Comparison of ENCODE assay signal across 8 mouse cellular contexts in genomic region chr1:6135066-6135465, GRCm38 (mm10).
DNase-seq lines count a peak whose midpoint lies in the region; ATAC-seq and TF ChIP-seq lines count a peak whose summit lies in the region.
"Had no signal": no experiment of that assay in that cellular context is flagged by ENCODE, and none has a peak within 500 bp of the region (broad histone marks: within the 10 kb centered on the region; RNA-seq: fewer than 3 reads in every experiment).

No protein-coding gene starts in this region.

- no peak for TF ChIP-seq POLR2A in MEL (IDR thresholded peaks at IDR 0.05; ENCODE audit: control insufficient read depth in 1 of 2, insufficient read depth in 1 of 2, low read depth in 1 of 2, low read length in 2 of 2, poor library complexity in 1 of 2)

- ATAC-seq in kidney, postnatal 0 days (replicated peaks; ENCODE audit: low FRiP score, low read depth) = no peak; the same call in 1 of the 2 replicates

- TF ChIP-seq RAD21 in MEL (IDR thresholded peaks at IDR 0.05; ENCODE audit: low read depth, low read length) = peak; percentile 59

- H3K4me1 ChIP-seq in kidney, postnatal 0 days (replicated peaks; ENCODE audit: insufficient read depth, low read length) = no peaks in the 10 kb centered on the region
- H3K4me1 ChIP-seq in MEL (ENCODE audit: control insufficient read depth in 1 of 2, insufficient read depth in 2 of 2, low read length in 2 of 2) = no peaks in the 10 kb centered on the region
- no peaks in the 10 kb centered on the region for H3K4me1 ChIP-seq in limb, embryonic 10.5 days
- H3K4me1 ChIP-seq: liver, embryonic 15.5 days had no signal

- H3K79me2 ChIP-seq in MEL (ENCODE audit: control insufficient read depth, insufficient read depth, low read length, poor library complexity) = no peaks in the 10 kb centered on the region

- H3K4me2 ChIP-seq in kidney, postnatal 0 days (ENCODE audit: low read length) = no peak overlapping the region
- H3K4me2 ChIP-seq: liver, embryonic 15.5 days had no signal

- no peak overlapping the region for H3K9ac ChIP-seq in kidney, postnatal 0 days (ENCODE audit: low read depth, low read length)
- no peak overlapping the region for H3K9ac ChIP-seq in MEL (ENCODE audit: control insufficient read depth, low read depth, low read length, poor library complexity, severe bottlenecking)
- H3K9ac ChIP-seq: liver, embryonic 15.5 days had no signal

- no peaks in the 10 kb centered on the region for H3K27me3 ChIP-seq in kidney, postnatal 0 days (ENCODE audit: insufficient read depth, low read length)
- no peaks in the 10 kb centered on the region for H3K27me3 ChIP-seq in MEL (ENCODE audit: control insufficient read depth in 1 of 2, insufficient read depth in 2 of 2, low read length in 2 of 2)
- H3K27me3 ChIP-seq in limb, embryonic 10.5 days (ENCODE audit: low read depth, poor library complexity, severe bottlenecking) = no peaks in the 10 kb centered on the region
- H3K27me3 ChIP-seq: liver, embryonic 15.5 days had no signal

- H3K36me3 ChIP-seq in kidney, postnatal 0 days (ENCODE audit: insufficient read depth, low read length) = no peaks in the 10 kb centered on the region
- H3K36me3 ChIP-seq in MEL (ENCODE audit: control insufficient read depth in 1 of 2, insufficient read depth in 2 of 2, low read length in 2 of 2) = no peaks in the 10 kb centered on the region
- no peaks in the 10 kb centered on the region for H3K36me3 ChIP-seq in limb, embryonic 10.5 days
- H3K36me3 ChIP-seq: liver, embryonic 15.5 days had no signal

- no peak overlapping the region for H3K27ac ChIP-seq in kidney, postnatal 0 days
- no peak overlapping the region for H3K27ac ChIP-seq in MEL (ENCODE audit: control insufficient read depth, low read depth, low read length)
- no peak overlapping the region for H3K27ac ChIP-seq in limb, embryonic 10.5 days
- H3K27ac ChIP-seq: liver, embryonic 15.5 days had no signal

- no peak for TF ChIP-seq EP300 in MEL (IDR thresholded peaks at IDR 0.05; ENCODE audit: low read depth in 1 of 2, low read length in 2 of 2)

- peak; percentile 71 for TF ChIP-seq CTCF in kidney, postnatal 0 days (IDR thresholded peaks at IDR 0.05; ENCODE audit: low read depth)
- TF ChIP-seq CTCF in MEL (IDR thresholded peaks at IDR 0.05 in 2 of 3, conservative IDR thresholded peaks at IDR 0.05 in 1 of 3; ENCODE audit: control insufficient read depth in 1 of 3, insufficient read depth in 1 of 3, low read depth in 2 of 3, low read length in 3 of 3, poor library complexity in 1 of 3, severe bottlenecking in 1 of 3) = peak; percentile 19 to 53 (median 36); a peak in 5 of 6 replicates

- intact Hi-C loops in heart, postnatal 25 days (cut with DNase I) = no loop called here

- DNase-seq in kidney, postnatal 0 days (ENCODE audit: low spot score) = peak; percentile 47
- no peak for DNase-seq in kidney, postnatal 14 days
- peak; percentile 20 for DNase-seq in MEL (ENCODE audit: low read depth, low spot score)
- DNase-seq in embryo, embryonic 10 days (ENCODE audit: low spot score) = peak; percentile 73
- DNase-seq in limb, embryonic 10.5 days (ENCODE audit: low spot score) = peak; percentile 30
- DNase-seq in spleen, postnatal 14 days (ENCODE audit: low spot score in 2 of 2) = no peak
- DNase-seq in heart, postnatal 25 days (ENCODE audit: low spot score) = no peak

- H3K4me3 ChIP-seq in kidney, postnatal 0 days (replicated peaks; ENCODE audit: low read depth, low read length) = no peak overlapping the region
- H3K4me3 ChIP-seq in MEL (ENCODE audit: control insufficient read depth in 1 of 2, insufficient read depth in 1 of 2, low read depth in 2 of 2, low read length in 2 of 2) = no peak overlapping the region
- H3K4me3 ChIP-seq in limb, embryonic 10.5 days = no peak overlapping the region
- H3K4me3 ChIP-seq: liver, embryonic 15.5 days had no signal

- H3K9me3 ChIP-seq in kidney, postnatal 0 days (replicated peaks; ENCODE audit: low read length) = no peaks in the 10 kb centered on the region
- no peaks in the 10 kb centered on the region for H3K9me3 ChIP-seq in MEL (replicated peaks; ENCODE audit: insufficient read depth, low read length)
- no peaks in the 10 kb centered on the region for H3K9me3 ChIP-seq in limb, embryonic 10.5 days (replicated peaks)
- H3K9me3 ChIP-seq: liver, embryonic 15.5 days had no signal

- WGBS in kidney, postnatal 0 days = 17% methylated on average over 3 of the region's 3 CpGs
- WGBS in limb, embryonic 10.5 days = 26% methylated on average over 3 of the region's 3 CpGs

TF ChIP-seq in MEL, 35 proteins besides CTCF, POLR2A, EP300 and RAD21:
- peak; percentile 46 for TF ChIP-seq SMC3 (IDR thresholded peaks at IDR 0.05; ENCODE audit: low read depth, low read length)
- TF ChIP-seq TAL1 (IDR thresholded peaks at IDR 0.05; ENCODE audit: low read length) = no peak

Comparison
In these comparisons a context has a peak if more than half of its experiments do, and no peak if none do; other contexts are left out.
1. DNase-seq: peak in kidney, postnatal 0 days (single experiment), MEL (single experiment), embryo, embryonic 10 days (single experiment) and limb, embryonic 10.5 days (single experiment); none in kidney, postnatal 14 days (single experiment), spleen, postnatal 14 days (0 of 2) and heart, postnatal 25 days (single experiment).